Mouse (Mus musculus): ENCODE data around the gene Vmn1r198.
"Not testable (repeated sequence)": the region's sequence is repeated elsewhere in the genome, so short reads cannot be mapped to it uniquely, and the experiment has no call there.

The Vmn1r198 gene

DNA sequence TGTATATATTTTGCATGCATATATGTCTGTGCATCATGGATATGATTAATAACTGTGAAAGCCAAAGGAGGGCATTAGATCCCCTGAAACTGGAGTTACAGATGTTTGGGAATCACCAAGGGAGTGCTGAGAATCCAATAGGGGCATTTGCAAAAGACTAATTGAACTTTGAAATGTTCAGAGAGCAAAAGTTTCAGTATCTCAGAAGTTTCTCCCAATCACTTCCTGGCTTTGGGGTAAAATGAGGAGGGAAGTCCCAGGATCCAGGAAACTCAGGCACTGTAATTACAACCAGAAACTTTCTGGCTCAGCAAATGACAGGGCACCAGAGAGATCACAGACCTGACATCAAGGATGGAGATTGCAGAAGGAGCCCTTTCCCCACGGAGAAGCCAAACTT, at the start of gene Vmn1r198:
TSS of gene Vmn1r198 (plus strand) at position 301 of the 400 bp plus-strand sequence.
- DNase-seq (ENCODE audit: low spot score in 2 of 2), result no peak

DNA sequence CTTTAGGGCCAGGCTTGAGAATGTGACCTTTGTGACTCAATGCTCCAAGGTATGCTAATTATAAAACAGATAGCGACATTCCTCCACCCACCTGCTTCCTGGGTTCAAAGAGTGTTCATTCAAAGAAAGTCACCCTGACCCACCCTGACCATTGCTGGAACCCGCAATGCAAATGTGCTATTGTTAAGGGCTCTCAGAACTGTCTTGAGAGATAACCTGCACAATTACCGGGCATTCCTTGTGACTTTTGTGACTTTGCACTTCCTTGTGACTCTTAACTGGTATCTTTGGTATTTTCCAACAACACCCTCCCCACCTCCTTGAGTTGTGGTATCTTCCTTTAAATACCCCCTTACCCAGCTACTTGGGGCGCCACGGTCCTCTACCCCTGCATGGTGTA, 42.1 kb upstream of the Vmn1r198 start:
- DNase-seq (ENCODE audit: low spot score in 2 of 2), result not testable (repeated sequence)

DNA sequence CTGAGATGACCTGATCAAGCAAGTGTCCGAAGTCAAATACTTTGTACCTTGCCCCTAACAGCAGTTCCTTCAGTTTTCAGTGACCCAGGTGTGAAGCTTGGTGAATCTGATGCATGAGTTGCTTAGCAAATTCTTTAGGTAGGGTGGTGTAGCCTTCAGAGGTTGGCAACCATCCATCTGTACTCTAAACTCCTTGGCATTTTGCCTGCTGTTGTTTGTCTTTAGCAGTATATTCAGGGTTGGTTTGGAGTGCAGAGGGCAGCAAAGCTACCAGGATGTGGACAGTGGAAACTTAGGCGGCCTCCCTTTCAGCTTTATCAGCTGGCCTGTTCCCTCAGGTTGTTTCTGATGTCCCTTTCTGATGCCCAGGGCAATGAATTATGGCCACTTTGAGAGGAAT, 34.8 kb upstream of the Vmn1r198 start:
- DNase-seq (ENCODE audit: low spot score in 2 of 2), result no peak

DNA sequence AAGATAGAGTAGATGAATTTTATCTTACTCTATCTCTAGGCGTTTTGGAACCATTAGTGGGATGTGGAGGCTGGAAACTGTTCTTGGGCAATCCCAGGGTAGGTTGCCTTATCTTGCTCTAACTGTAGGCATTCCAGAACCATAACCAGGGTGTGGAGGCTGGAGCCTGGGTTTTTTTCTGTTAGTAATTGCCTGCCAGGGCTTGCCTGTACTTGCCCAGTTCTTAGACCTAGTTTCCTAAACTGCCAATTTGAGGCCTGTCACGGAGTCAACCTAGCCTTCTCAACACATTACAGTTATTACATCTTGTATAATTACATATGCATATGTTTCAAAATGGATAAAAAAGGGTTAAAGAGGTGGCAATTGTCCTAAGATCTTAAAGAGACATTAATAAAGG, 32.8 kb upstream of the Vmn1r198 start:
- no peak for DNase-seq (ENCODE audit: low spot score in 2 of 2)

DNA sequence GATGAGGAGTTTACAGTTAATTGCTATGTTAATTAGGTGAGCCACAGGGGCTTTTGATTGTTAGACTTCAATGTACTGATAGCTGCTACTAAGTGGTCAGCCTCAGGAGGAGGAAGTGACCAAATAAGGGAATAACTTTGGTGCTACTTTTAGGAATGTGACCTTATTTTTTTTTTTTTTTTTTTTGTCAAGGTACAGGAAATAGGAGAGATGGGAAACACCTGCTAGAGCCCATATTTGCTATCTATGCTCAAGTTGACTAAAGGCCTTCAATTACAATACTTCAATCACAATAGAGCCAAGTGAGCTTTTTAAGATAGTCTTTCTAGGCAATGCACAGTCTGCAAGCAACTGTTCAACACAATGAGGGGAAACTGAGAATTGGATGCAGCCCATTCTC, 30.1 kb upstream of the Vmn1r198 start:
- no peak for DNase-seq (ENCODE audit: low spot score in 2 of 2)

DNA sequence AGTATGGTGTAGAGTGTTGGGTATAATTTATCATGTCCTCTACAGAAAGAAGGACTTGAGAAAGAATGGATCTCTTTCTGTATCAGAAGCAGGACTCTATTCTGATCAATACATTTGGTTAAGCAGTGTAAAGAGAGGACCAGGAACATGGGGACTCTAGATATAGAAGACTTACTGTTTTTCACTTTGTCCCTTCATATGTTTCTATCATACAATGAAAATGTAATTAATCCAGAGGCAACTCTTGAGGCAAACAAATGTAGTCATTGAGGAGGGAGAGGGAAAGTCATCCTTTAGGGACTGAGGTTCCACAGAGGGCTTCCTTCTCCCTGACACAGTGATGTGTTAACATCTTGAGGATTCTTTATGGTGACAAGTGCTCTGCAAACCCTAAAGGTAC, 25.9 kb upstream of the Vmn1r198 start, which contains the start of gene Vmn1r197:
TSS of gene Vmn1r197 (plus strand) at position 301 of the 400 bp plus-strand sequence.
- DNase-seq (ENCODE audit: low spot score in 2 of 2), result no peak

DNA sequence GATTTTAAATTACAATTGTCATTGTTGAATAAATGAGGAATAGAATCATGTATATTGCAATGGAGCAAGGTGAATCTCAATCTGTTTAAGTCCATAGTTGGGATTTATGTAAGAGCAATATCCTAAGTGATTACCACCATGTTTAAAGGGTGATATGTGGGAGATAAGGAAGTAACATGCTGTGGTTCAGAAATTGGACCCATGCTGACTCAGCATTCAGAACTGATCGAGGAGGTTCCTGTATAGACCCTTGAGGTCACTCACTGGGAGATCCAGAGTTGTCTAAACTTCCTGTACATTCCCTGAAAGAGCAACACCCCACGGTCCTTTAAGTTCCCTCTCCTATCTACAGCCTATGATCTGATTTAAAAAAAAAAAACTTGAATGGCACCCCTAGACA, 16.9 kb upstream of the Vmn1r198 start:
- DNase-seq (ENCODE audit: low spot score in 2 of 2), result no peak

DNA sequence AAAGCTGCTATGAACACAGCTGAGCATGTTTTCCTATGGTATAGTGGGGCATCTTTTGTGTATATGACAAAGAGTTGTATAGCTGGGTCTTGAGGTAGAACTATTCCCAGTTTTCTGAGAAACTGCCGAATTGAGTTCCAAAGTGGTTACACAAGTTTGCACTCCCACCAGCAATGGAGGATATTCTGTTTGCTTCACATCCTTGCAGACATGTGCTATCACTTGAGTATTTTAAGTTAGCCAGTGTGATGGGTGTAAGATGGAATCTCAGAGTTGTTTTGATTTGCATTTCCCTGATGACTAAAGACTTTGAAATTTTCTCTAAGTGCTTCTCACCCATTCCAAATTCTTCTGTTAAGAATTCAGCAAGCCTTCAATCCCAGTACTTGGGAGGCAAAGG, 14.6 kb upstream of the Vmn1r198 start:
- DNase-seq (ENCODE audit: low spot score in 2 of 2), result no peak

DNA sequence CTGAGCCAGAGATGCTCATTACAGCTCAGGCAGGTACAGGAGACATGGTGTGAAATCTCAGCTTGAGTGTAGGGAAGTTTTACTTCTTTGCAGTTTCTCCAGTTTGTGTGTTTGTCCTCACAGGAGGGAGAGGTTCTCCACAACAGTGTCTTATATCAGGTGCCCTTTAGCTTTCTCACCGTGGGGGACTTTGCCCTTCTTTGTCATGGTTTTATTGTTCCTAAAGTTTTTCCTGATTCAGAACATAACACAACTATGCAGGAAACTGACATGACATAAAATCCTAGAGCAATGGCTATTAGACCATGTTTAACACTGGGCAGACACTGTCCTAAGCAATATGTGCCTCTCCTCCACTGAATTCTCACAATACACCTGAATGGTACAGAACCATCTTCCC, 649 bp downstream of the Vmn1r198 start:
- no peak for DNase-seq (ENCODE audit: low spot score in 2 of 2)

DNA sequence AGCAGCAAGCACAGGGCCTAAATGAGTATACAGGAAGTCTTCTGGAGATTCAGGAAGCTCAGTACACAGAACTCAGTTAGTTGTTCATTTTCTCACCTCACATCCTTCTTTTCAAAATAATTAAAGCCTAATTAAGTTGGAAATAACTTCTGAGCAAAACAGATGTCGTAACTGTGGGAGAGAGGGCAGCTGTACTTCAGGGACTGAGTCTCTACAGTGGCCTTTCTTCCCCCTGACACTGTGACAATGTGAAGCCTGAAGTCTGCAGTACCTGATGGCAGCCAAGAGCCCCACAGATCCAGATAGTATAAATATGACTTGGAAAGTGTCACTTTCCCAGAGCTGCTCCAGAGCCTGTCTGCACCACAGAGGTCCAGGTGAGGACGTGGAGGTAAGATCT, 29.4 kb downstream of the Vmn1r198 start, which contains the start of gene Vmn1r199:
TSS of gene Vmn1r199 (plus strand) at position 301 of the 400 bp plus-strand sequence.
- DNase-seq (ENCODE audit: low spot score in 2 of 2), result no peak

DNA sequence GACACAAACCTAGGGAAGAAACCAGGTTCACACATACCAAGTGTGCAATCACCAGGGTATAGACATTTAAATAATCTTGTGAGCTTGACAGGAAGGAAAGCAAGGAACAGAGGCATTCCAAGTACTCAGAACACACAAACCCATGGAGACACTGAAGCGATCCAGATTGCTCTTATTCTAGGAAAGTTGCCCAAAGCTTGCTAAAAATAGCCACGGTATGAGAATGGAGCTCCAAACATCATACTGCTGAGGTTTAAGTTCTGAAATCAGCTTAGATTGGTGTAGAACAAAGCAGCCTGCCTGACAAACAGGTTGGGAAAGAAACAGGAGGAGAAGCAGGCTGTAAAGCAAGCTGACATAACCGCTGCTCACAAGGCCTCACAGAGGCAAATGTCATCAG, 31.0 kb downstream of the Vmn1r198 start:
- not testable (repeated sequence) for DNase-seq (ENCODE audit: low spot score in 2 of 2)

DNA sequence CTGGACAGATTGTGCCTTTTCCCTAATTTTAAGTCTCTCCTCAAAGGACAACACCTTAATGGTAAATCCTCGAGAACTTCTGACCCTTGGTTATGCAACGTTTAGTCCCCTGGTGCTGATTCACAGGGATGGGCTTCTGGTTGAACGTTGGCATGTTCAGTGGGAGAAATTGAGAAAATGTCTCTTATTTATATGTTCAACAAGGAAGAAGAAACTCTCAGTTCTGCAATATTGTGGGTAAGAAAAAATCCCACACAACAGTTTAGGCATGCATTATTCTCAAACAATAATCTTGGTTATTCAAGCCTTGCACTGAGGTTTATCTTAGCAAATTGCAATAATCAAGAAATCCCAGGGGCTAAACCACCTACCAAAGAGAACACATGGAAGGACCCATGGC, 33.2 kb downstream of the Vmn1r198 start:
- no peak for DNase-seq (ENCODE audit: low spot score in 2 of 2)

DNA sequence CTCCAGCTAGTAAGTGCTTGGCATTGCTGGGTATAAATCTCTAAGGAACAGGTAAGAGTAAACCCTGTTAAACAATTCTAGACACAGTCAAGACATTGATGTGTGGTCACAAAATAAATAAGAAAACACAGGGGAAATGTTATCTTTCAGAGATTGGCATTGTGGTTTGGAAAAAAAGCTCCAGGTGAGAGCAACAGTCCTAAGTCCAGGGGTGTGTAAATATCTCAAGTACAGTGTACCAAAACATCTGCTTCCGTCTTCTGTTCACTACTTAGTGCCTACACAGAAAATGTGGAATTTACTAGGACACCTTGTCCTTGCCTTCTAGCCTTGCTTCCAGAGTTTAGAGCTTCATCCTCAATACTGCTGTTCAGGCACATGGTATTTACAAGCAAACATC, 36.9 kb downstream of the Vmn1r198 start:
- no peak for DNase-seq (ENCODE audit: low spot score in 2 of 2)

DNA sequence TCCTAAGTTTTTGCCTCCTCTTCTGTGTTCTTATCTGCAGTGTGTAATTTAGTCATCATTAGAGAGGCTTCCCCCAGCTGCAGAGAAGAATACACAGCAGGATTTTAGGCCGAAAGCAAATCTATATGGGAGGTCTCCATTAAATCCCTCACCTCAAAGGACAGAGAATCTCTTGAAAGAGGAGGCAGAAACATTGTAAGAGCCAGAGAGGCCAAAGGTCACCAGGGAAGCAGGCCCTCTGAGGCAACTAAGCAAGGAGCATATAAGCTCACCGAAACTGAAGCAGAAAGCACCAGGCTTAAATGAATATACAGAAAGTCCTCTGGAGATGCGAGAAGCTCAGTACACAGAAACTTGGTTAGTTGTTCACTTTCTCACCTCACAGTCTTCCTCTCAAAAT, 39.9 kb downstream of the Vmn1r198 start, which contains the start of gene Vmn1r200:
TSS of gene Vmn1r200 (plus strand) at position 301 of the 400 bp plus-strand sequence.
- no peak for DNase-seq (ENCODE audit: low spot score in 2 of 2)

DNA sequence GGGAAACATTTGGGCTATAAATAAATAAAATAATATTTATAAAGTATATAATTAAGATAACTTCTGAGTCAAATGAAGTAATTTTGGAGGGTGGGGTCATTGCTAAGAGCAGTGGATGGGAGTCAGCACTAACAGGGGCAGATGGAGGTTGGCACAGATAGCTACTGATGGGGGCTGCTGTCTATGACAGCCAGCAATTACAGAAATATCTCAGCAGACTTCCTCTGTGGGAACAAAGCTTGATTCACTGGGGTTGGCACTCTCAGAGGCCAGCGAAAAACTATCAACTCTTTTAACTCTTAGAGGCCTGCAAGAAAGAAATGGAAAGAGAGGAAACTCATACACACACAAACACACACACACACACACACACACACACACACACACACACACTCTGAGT, 52.8 kb downstream of the Vmn1r198 start:
- no peak for DNase-seq (ENCODE audit: low spot score in 2 of 2)
